Mouse (Mus musculus) heart, embryonic 14.5 days (tissue): ENCODE data around the gene Uggt2. TPM values are rescaled to one million over a fixed set of nuclear protein-coding genes. Genes with fewer than 3 reads are reported as not detected.
A peak's percentile ranks its signal among the peaks of the same experiment; 100 is the strongest.

Source experiments
- ATAC-seq: fragments of 200-750 bp; cut with Nextera tagmentation; 2 replicates; pipeline ENCODE4 v1.8.0; 2017; ENCODE audit warnings: low read depth, moderate TSS enrichment; ENCODE audit not compliant: insufficient number of reproducible peaks, insufficient read depth, low FRiP score
- H3K27ac ChIP-seq, 2 experiments: fragments of 200-500 bp in 1 of 2; fragments of 300-500 bp in 1 of 2; sonication (generic) in 1 of 2; replicated peaks in 1 of 2; 2 replicates each; pipeline ENCODE4 v1.5.1; 2012 to 2014; ENCODE audit warnings: low read depth in 2 of 2, low read length in 2 of 2, control low read depth in 1 of 2, mild to moderate bottlenecking in 1 of 2, mixed read lengths in 1 of 2; ENCODE audit not compliant: control insufficient read depth in 1 of 2, insufficient read depth in 1 of 2
- H3K27me3 ChIP-seq: fragments of 300-500 bp; sonication (generic); 2 replicates; pipeline ENCODE4 v1.6.1; 2014; ENCODE audit warnings: mild to moderate bottlenecking, low read length, control low read depth; ENCODE audit not compliant: control insufficient read depth, insufficient read depth
- H3K36me3 ChIP-seq: fragments of 300-500 bp; sonication (generic); 2 replicates; pipeline ENCODE4 v1.6.1; 2014; ENCODE audit warnings: mild to moderate bottlenecking, control low read depth, low read length, mixed read lengths; ENCODE audit not compliant: control insufficient read depth, insufficient read depth
- H3K4me1 ChIP-seq, 2 experiments: fragments of 200-500 bp in 1 of 2; fragments of 300-500 bp in 1 of 2; sonication (generic) in 1 of 2; 2 replicates each; pipeline ENCODE4 v1.6.1; 2012 to 2014; ENCODE audit warnings: low read length in 2 of 2, control low read depth in 1 of 2, mixed read lengths in 1 of 2; ENCODE audit not compliant: control insufficient read depth in 2 of 2, insufficient read depth in 2 of 2
- H3K4me2 ChIP-seq: fragments of 300-500 bp; sonication (generic); 2 replicates; pipeline ENCODE4 v1.6.1; 2014; ENCODE audit warnings: mild to moderate bottlenecking, low read length
- H3K4me3 ChIP-seq, 2 experiments: fragments of 200-500 bp in 1 of 2; fragments of 300-500 bp in 1 of 2; sonication (generic) in 1 of 2; 2 replicates each; pipeline ENCODE4 v1.5.1; 2012 to 2014; ENCODE audit warnings: low read length in 2 of 2, mild to moderate bottlenecking in 2 of 2, control low read depth in 1 of 2, low read depth in 1 of 2, moderate library complexity in 1 of 2; ENCODE audit not compliant: control insufficient read depth in 1 of 2, insufficient read depth in 1 of 2
- H3K9ac ChIP-seq: fragments of 300-500 bp; sonication (generic); 2 replicates; pipeline ENCODE4 v1.6.1; 2014; ENCODE audit warnings: mild to moderate bottlenecking, low read length
- H3K9me3 ChIP-seq: fragments of 300-500 bp; sonication (generic); 2 replicates; pipeline ENCODE4 v1.6.1; 2016; ENCODE audit warnings: low read length, control low read depth; ENCODE audit not compliant: control insufficient read depth
- WGBS: fragments of 180-500 bp; shearing (Covaris S2); extraction: QIAGEN DNeasy Blood & Tissue Kit; methylation state at CpG from one replicate; pipeline ENCODE4 v1.1.7; 2014; 5-methylcytosine and 5-hydroxymethylcytosine counted together
- polyA plus RNA-seq: library from polyadenylated mRNA; unstranded; fragments of >200 nt; fragmentation: Nextera tagmentation; extraction: Ambion mirVana; gene quantifications from 2 replicates; pipeline ENCODE4 v1.2.1, GENCODE M21; 2014

Gene Uggt2
- polyA plus RNA-seq, 1 experiment from 2014 or later: 10.4 TPM

DNA sequence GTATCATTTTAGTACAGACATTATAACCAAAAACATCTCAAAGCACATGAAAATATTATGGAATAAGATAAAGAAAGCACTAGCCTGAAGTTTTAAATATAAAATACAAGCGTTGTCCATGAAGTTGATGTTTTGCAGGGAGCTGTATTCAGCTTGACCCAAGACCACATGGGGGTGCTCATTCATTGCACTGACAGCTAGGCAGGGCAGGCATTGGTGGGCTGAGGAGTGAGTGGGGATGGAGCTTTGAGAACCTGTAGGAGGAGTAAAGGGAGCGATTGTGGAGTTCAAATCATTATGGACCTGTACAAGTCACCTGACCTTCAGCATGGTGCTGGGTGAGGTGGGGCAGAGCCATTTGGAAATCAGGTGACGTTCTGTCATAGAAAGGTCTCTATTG, 24.8 kb upstream of the Uggt2 start:
- Histone ChIP-seq H3K27ac (no peak overlapping the region), H3K4me1 (no peaks in the 10 kb centered on the region; a peak in 1 of 4 replicates), H3K27me3 (0 out of 2 replicates have a peak, but pooled peaks cover 3% of the 10 kb centered on the region), H3K9me3 (no peaks in the 10 kb centered on the region), H3K36me3 (no peaks in the 10 kb centered on the region), H3K9ac (peak overlapping the region; percentile 62; the same call in 1 of the 2 replicates), H3K4me3 (peak overlapping the region in 1 of 2 experiments; percentile 40; a peak in 2 of 4 replicates), H3K4me2 (peak overlapping the region; percentile 73)
- 33% methylated on average over 3 of the region's 3 CpGs for WGBS
- ATAC-seq: peak; percentile 31; the same call in 1 of the 2 replicates

DNA sequence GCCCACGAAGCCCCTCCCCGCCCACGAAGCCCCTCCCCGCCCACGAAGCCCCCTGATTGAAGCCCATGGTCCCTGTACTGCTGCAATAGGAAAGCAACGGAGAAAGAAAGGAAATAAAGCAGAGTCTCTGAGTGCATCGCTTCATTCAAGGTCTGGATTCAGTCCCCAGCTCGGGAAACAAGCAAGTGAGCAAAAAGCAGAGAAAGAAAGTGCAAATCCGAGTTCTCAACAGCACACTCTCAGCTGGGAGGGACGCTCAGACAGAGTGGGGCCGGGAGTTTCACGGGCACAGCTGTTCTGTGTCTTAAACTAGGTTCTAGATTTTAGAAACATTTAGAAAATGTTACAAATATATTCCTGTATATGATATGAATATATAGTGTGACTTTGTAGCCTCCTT, 24.4 kb upstream of the Uggt2 start:
- H3K9ac ChIP-seq: peak overlapping the region; percentile 62
- peak overlapping the region; percentile 40 to 47 for H3K4me3 ChIP-seq
- H3K36me3 ChIP-seq: no peaks in the 10 kb centered on the region
- no peak; the same call in 1 of the 2 replicates for ATAC-seq
- 4% methylated on average over 12 of the region's 12 CpGs for WGBS
- 0 out of 2 replicates have a peak, but pooled peaks cover 3% of the 10 kb centered on the region for H3K27me3 ChIP-seq
- peak overlapping the region; percentile 73 for H3K4me2 ChIP-seq
- H3K4me1 ChIP-seq: no peaks in the 10 kb centered on the region; a peak in 1 of 4 replicates
- no peaks in the 10 kb centered on the region for H3K9me3 ChIP-seq
- no peak overlapping the region for H3K27ac ChIP-seq

DNA sequence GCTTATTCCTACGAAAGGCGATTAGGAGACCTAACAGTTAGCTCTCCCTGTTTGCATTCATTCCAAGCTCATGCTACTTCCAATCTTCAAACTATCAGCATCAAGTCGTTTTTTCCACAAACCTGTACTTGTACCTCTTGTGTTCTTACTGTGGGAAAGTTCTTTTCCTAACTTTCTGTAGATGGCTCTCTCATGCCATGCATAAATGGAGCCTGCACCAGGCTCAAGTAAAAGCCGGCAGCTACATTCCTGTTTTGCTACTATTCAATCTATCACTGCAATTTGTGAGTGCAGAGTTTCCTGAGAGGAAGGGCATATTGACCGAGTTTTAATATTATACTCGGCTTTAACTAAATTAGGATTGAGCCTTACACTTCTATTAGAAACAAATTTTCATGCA, 13.3 kb upstream of the Uggt2 start:
- Histone ChIP-seq H3K36me3 (no peaks in the 10 kb centered on the region), H3K4me1 (no peaks in the 10 kb centered on the region), H3K9ac (no peak overlapping the region), H3K4me2 (no peak overlapping the region), H3K27me3 (no peaks in the 10 kb centered on the region), H3K9me3 (no peaks in the 10 kb centered on the region), H3K4me3 (no peak overlapping the region), H3K27ac (no peak overlapping the region)
- no peak for ATAC-seq
- 67% methylated on average over 6 of the region's 6 CpGs for WGBS

DNA sequence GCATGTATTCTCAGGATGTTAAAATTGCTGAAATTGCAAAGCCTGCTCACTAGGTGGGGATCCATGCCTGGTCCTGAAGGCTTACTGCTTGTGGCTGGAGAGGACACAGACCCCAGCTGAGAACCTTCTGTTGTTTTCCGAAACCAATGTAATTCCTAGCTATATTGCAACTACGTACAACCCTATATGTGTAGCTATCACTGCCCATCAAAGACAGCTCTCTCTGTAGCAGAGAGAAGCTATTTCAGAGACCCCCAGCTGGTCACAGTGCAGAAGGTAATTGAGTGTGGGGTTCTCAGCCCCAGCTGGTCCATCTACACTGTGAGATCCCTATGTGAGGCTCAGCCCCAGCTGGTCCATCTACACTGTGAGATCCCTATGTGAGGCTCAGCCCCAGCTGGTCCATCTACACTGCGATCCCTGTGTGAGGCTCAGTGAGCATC, 10.6 kb upstream of the Uggt2 start:
- no peak overlapping the region for H3K4me2 ChIP-seq
- H3K27me3 ChIP-seq: no peaks in the 10 kb centered on the region
- H3K4me1 ChIP-seq: no peaks in the 10 kb centered on the region
- no peaks in the 10 kb centered on the region for H3K9me3 ChIP-seq
- 81% methylated on average over 3 of the region's 3 CpGs for WGBS
- ATAC-seq: no peak
- H3K36me3 ChIP-seq: no peaks in the 10 kb centered on the region
- H3K9ac ChIP-seq: no peak overlapping the region
- no peak overlapping the region for H3K27ac ChIP-seq
- H3K4me3 ChIP-seq: no peak overlapping the region

DNA sequence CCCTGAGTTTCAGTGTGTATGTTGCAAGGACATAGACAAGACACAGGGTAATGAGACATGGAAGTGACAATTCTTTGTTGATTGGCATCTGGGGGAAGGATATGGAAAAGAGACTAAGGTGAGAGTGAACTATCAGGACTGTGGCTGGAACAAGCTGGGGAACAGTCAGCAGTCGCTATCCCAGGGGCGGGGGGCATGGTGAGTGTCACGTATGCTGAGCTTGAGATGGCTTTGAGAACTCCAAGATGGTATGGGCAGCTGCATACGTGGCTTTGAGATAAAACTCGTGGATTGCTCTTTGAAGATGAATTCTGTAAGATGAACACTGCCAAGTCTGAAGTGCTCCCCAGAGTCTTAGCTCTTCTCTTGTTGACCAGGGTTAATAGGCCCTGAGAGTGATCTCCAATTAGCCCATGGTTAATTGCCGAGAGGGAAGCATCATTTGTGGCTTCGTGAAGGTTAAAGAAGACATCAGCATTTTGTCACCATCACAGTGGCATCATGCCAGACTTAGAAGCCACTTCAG, 9.6 kb upstream of the Uggt2 start:
- H3K36me3 ChIP-seq: no peaks in the 10 kb centered on the region
- no peak overlapping the region for H3K4me3 ChIP-seq
- H3K9ac ChIP-seq: no peak overlapping the region
- 53% methylated on average over 7 of the region's 7 CpGs for WGBS
- no peaks in the 10 kb centered on the region for H3K4me1 ChIP-seq
- no peak overlapping the region for H3K27ac ChIP-seq
- no peaks in the 10 kb centered on the region for H3K27me3 ChIP-seq
- no peak overlapping the region for H3K4me2 ChIP-seq
- ATAC-seq: no peak
- no peaks in the 10 kb centered on the region for H3K9me3 ChIP-seq

DNA sequence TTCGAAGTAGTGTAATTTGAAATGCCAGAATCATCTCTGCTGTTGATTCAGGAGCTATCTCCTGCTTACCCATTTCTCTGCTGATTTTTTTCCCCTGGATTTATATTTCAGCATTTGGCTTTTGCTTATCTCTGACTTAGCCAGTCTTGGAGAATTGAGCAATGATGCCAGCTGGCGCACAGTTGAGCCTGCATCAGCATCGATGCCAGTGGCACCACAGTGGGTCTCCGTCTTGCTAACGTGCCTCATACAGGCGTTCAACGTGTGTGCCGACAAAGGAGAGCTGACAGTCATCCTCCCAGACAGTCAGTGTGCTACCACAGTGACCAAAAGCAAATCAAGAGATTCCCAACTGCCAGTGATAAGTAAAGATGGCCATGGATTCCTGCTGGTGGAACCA, 8.4 kb upstream of the Uggt2 start:
- no peaks in the 10 kb centered on the region for H3K9me3 ChIP-seq
- WGBS: 91% methylated on average over 8 of the region's 8 CpGs
- no peak overlapping the region for H3K4me3 ChIP-seq
- no peak overlapping the region for H3K27ac ChIP-seq
- no peak for ATAC-seq
- no peak overlapping the region for H3K9ac ChIP-seq
- H3K4me2 ChIP-seq: no peak overlapping the region
- no peaks in the 10 kb centered on the region for H3K27me3 ChIP-seq
- H3K36me3 ChIP-seq: no peaks in the 10 kb centered on the region
- no peaks in the 10 kb centered on the region for H3K4me1 ChIP-seq

DNA sequence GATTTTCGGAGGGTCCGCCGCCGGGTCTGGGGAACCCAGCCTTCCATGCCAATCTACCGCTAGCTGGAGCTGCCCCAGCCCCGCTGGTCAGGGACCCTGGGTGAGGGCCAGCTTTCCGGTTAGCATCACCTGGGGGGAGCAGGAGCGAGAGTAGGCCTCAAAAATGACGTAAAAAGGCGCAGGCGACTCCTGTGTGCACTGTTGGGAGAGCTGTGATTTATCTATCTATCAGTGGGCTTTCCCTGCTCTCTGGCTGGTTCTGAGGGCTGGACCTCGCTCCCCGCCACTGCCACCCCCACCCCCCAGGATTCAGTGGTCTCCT, 301 bp upstream of the Uggt2 start:
- Histone ChIP-seq H3K36me3 (no peaks in the 10 kb centered on the region), H3K9ac (peak overlapping the region; percentile 83), H3K9me3 (no peaks in the 10 kb centered on the region), H3K4me3 (peak overlapping the region; percentile 70 to 89), H3K4me2 (peak overlapping the region; percentile 81), H3K27me3 (no peaks in the 10 kb centered on the region), H3K27ac (no peak overlapping the region), H3K4me1 (no peaks in the 10 kb centered on the region; a peak in 1 of 4 replicates)
- peak; percentile 57 for ATAC-seq
- WGBS: 2% methylated on average over 13 of the region's 13 CpGs

DNA sequence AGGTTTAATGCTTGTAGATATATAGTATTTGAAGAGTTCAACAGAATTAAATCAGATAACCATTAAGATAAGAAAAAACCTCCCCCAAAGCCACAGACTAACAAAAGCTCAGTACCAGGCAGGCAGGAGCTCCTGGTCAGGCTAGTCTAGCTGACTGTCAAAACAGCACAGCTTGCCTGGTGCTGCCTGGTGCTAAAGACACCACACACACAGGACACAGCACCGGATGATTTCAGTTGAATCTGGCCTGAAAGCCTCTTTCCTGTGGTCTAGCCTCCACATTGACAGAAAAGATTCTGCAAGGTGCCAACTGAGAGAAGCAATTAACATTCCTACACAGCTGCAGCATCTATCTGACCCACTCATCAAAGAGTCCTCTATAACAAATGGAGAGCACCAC, 37.4 kb downstream of the Uggt2 start:
- Histone ChIP-seq H3K36me3 (peaks cover 23% of the 10 kb centered on the region), H3K4me3 (no peak overlapping the region), H3K4me1 (no peaks in the 10 kb centered on the region), H3K27me3 (no peaks in the 10 kb centered on the region), H3K4me2 (no peak overlapping the region), H3K9me3 (no peaks in the 10 kb centered on the region), H3K27ac (no peak overlapping the region), H3K9ac (no peak overlapping the region)
- 65% methylated on average over 1 of the region's 1 CpGs for WGBS
- no peak for ATAC-seq
